Mouse (Mus musculus): ENCODE results near the gene Yif1b. TPM values are rescaled to one million over a fixed set of nuclear protein-coding genes. Genes with fewer than 3 reads are reported as not detected.

Yif1b gene
- polyA plus RNA-seq, 1 experiment, result 131 TPM

DNA sequence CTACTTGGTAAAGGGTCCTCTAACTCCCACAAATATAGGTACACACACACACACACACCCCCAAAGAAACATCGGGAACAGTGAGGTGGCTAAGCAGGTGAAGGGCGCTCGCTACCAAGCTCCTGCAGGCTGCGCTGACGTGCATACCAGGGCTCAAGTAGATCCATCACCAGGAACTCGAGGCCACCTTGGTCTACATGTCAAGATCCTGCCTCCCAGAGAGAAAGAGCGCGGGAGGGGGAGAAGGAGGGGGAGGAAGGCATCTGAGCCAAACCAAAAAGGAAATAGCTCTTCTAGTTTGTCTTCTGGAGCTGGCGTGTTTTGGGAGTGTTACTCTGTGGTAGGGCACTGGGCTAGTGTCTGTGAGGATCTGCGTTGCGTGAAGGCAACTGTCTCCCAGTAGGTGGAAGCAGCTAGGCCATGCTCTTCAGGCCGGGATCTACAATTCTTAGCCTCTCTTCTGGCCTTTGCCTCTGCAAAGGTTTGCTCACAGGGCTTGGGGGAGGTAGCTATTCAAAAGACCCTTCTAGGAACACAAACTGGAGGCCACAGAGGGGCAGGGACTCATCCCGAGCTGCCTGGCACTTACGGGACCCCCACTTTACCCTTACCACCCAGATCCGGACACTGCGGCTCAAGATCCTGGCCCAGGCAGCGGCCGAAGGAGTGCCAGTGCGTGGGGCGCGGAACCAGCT lies 8.6 kb downstream of the Yif1b start:
- Histone ChIP-seq H3K4me3 (replicated peaks; ENCODE audit: insufficient read depth, low read depth, low read length) (no peak overlapping the region), H3K27ac (ENCODE audit: insufficient read depth, low read length) (no peak overlapping the region), H3K27me3 (ENCODE audit: control insufficient read depth, insufficient read depth, low read length) (no peaks in the 10 kb centered on the region), H3K4me1 (ENCODE audit: control insufficient read depth, insufficient read depth, low read length) (no peaks in the 10 kb centered on the region)
- TF ChIP-seq CTCF (IDR thresholded peaks at IDR 0.05; ENCODE audit: borderline replicate concordance, insufficient read depth, low read depth, low read length) (no peak), POLR2A (IDR thresholded peaks at IDR 0.05; ENCODE audit: borderline replicate concordance, insufficient read depth, low read length) (no peak)
- 88% methylated on average over 21 of the region's 21 CpGs for WGBS
- DNase-seq, result no peak

DNA sequence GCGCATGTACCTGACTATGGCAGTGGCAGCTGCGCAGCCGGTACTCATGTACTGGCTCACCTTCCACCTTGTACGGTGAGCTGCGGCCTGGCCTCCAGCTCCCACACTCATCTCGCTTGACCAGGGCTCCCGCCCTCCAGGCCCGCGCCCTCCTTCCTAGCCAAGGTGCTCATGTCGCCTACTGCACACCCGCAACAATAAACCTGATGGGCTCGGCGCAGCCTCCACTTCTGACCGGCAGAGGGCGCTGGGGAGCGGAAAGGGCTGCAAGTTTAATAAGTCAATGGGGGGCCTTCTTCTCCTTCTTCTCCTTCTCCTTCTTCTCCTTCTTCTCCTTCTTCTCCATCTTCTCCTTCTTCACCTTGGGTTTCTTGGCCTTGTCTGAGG lies 9.2 kb downstream of the Yif1b start:
- Histone ChIP-seq H3K27me3 (ENCODE audit: control insufficient read depth, insufficient read depth, low read length) (no peaks in the 10 kb centered on the region), H3K4me1 (ENCODE audit: control insufficient read depth, insufficient read depth, low read length) (no peaks in the 10 kb centered on the region), H3K4me3 (replicated peaks; ENCODE audit: insufficient read depth, low read depth, low read length) (no peak overlapping the region), H3K27ac (ENCODE audit: insufficient read depth, low read length) (no peak overlapping the region)
- peak; percentile 60 to 80 for DNase-seq
- TF ChIP-seq CTCF (IDR thresholded peaks at IDR 0.05; ENCODE audit: borderline replicate concordance, insufficient read depth, low read depth, low read length) (peak; percentile 82), POLR2A (IDR thresholded peaks at IDR 0.05; ENCODE audit: borderline replicate concordance, insufficient read depth, low read length) (no peak)
- WGBS, result 38% methylated on average over 16 of the region's 16 CpGs

DNA sequence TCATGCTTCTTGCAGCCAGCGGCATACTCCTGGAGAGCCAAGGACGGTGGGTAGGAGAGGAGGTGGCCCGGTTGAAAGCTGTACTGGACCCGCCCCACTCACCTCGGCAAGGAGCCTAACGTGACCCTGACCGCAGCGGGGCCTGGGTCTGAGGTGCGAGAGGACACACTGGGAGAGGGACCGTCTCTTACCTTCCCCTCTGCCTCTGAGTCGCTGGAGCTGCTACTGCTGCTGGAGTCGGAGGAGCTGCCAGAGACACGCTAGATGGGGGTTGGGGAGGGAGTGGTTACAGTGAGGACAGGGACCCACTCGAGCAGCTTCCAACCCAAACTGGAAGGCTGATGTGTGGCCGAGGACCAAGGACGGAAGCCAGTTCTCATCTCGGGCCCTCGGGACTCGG lies 9.6 kb downstream of the Yif1b start:
- no peak overlapping the region for H3K27ac ChIP-seq (ENCODE audit: insufficient read depth, low read length)
- WGBS, result 36% methylated on average over 19 of the region's 19 CpGs

DNA sequence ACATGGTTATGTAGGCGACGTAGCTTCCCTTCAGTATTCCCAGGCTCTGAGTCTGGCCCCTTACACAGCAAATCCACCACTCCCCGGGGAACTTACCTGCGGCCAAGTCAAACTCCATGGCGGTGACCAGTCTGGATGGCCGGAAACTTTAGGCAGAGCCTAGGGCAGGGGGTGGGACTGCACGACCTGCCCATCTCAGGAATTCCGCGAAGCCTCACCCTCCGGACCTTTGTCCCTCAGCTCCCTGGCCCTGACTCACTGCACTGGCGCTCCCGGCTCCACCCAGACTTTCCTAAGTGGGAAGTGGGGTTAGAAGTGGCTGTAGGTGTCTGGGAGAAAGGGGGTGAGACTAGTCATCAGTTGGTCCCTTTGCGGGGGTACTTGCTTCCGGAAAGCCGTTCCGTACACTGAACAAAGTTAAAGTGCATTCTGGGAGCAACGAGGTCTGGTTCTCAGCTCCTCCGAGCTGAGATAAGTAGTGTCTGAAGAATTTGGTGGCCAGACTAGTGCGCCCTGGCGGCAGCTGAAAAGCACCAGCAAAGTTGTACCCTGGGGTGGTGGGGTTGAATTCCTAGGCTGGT lies 10.2 kb downstream of the Yif1b start, which contains the start of gene 2200002D01Rik:
Gene 2200002D01Rik, minus strand, starts transcription at position 206 of the 581 bp plus-strand sequence.
- no peak for DNase-seq
- Histone ChIP-seq H3K27ac (ENCODE audit: insufficient read depth, low read length) (no peak within 1 kb of the TSS), H3K4me3 (replicated peaks; ENCODE audit: insufficient read depth, low read depth, low read length) (no peak within 1 kb of the TSS), H3K27me3 (ENCODE audit: control insufficient read depth, insufficient read depth, low read length) (no peaks in the 10 kb centered on the region), H3K4me1 (ENCODE audit: control insufficient read depth, insufficient read depth, low read length) (no peaks in the 10 kb centered on the region)
- WGBS, result 44% methylated on average over 20 of the region's 20 CpGs
- TF ChIP-seq CTCF (IDR thresholded peaks at IDR 0.05; ENCODE audit: borderline replicate concordance, insufficient read depth, low read depth, low read length), result no peak
- no peak for TF ChIP-seq POLR2A (IDR thresholded peaks at IDR 0.05; ENCODE audit: borderline replicate concordance, insufficient read depth, low read length)

More for the DNA sequence above, 9.6 kb downstream of the Yif1b start:
- H3K4me3 ChIP-seq (replicated peaks; ENCODE audit: insufficient read depth, low read depth, low read length), result no peak overlapping the region
- no peaks in the 10 kb centered on the region for H3K27me3 ChIP-seq (ENCODE audit: control insufficient read depth, insufficient read depth, low read length)
- no peak for TF ChIP-seq CTCF (IDR thresholded peaks at IDR 0.05; ENCODE audit: borderline replicate concordance, insufficient read depth, low read depth, low read length)
- TF ChIP-seq POLR2A (IDR thresholded peaks at IDR 0.05; ENCODE audit: borderline replicate concordance, insufficient read depth, low read length), result no peak
- H3K4me1 ChIP-seq (ENCODE audit: control insufficient read depth, insufficient read depth, low read length), result no peaks in the 10 kb centered on the region
- DNase-seq, result no peak

DNA sequence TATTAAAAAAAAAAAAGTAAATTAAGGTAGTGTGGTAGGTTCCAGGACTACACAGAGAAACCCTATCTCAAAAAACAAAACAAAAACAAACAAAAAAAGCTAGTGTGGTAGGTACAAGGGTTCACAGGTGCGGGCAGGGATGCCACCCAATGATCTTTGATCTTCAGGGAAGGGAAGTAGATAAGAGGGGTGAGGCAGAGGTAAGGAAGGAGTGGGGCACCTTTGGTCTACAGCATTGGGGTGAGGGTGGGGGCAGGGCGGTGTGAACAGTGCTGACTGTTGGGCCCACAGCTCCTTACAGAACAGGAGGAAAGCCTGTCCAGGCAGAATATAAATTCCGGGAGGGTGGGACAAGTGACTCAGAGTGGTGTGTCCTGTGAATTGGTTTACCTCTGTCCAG lies 13.0 kb downstream of the Yif1b start:
- no peak overlapping the region for H3K27ac ChIP-seq (ENCODE audit: insufficient read depth, low read length)
- no peak overlapping the region for H3K4me3 ChIP-seq (replicated peaks; ENCODE audit: insufficient read depth, low read depth, low read length)
- no peak for DNase-seq
- H3K4me1 ChIP-seq (ENCODE audit: control insufficient read depth, insufficient read depth, low read length), result no peaks in the 10 kb centered on the region
- H3K27me3 ChIP-seq (ENCODE audit: control insufficient read depth, insufficient read depth, low read length), result no peaks in the 10 kb centered on the region
- WGBS, result 92% methylated on average over 3 of the region's 3 CpGs
- TF ChIP-seq POLR2A (IDR thresholded peaks at IDR 0.05; ENCODE audit: borderline replicate concordance, insufficient read depth, low read length) (no peak), CTCF (IDR thresholded peaks at IDR 0.05; ENCODE audit: borderline replicate concordance, insufficient read depth, low read depth, low read length) (no peak)

DNA sequence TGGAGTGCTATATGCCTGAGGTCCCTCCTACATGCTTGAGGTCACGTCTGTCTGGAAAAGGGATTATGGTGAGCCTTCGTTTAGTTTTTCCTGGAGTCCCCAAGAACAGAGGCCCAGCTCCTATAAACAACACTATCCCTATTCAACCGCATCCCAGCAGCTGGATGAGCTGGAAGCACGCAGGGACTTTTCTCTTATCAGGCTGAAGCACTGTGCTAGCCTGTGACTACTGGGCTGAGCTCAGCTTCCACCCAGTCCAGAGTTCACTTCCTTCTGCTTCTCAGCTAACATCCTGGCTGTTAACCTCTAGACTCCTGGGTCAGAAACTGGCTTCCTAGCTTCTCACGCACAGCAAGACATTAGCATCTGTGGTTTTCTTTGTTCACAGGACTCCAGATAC lies 15.7 kb downstream of the Yif1b start:
- DNase-seq, result no peak
- no peak for TF ChIP-seq POLR2A (IDR thresholded peaks at IDR 0.05; ENCODE audit: borderline replicate concordance, insufficient read depth, low read length)
- no peak for TF ChIP-seq CTCF (IDR thresholded peaks at IDR 0.05; ENCODE audit: borderline replicate concordance, insufficient read depth, low read depth, low read length)
- H3K27me3 ChIP-seq (ENCODE audit: control insufficient read depth, insufficient read depth, low read length), result no peaks in the 10 kb centered on the region
- no peak overlapping the region for H3K4me3 ChIP-seq (replicated peaks; ENCODE audit: insufficient read depth, low read depth, low read length)
- no peak overlapping the region for H3K27ac ChIP-seq (ENCODE audit: insufficient read depth, low read length)
- WGBS, result 82% methylated on average over 5 of the region's 5 CpGs
- no peaks in the 10 kb centered on the region for H3K4me1 ChIP-seq (ENCODE audit: control insufficient read depth, insufficient read depth, low read length)

DNA sequence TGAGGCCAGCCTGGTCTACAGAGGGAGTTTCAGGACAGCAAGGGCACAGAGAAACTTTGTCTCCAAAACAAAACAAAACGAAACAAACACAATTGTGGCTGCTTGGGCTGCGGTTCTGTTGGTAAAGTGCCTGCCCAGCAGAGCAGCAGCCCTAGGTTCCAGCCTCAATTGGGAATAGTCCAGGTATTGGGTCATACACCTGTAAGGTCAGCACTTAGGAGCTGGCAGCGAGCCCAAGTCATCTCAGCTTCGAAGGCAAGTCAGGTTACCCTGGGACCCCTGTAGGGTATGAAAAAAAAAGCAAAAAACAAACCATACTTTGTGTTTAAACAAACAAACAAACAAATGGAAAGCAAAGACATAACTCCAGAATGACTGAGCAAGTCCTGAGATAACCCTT lies 17.7 kb downstream of the Yif1b start:
- TF ChIP-seq POLR2A (IDR thresholded peaks at IDR 0.05; ENCODE audit: borderline replicate concordance, insufficient read depth, low read length) (no peak), CTCF (IDR thresholded peaks at IDR 0.05; ENCODE audit: borderline replicate concordance, insufficient read depth, low read depth, low read length) (no peak)
- 61% methylated on average over 4 of the region's 4 CpGs for WGBS
- H3K4me1 ChIP-seq (ENCODE audit: control insufficient read depth, insufficient read depth, low read length), result no peaks in the 10 kb centered on the region
- H3K27ac ChIP-seq (ENCODE audit: insufficient read depth, low read length), result no peak overlapping the region
- H3K4me3 ChIP-seq (replicated peaks; ENCODE audit: insufficient read depth, low read depth, low read length), result no peak overlapping the region
- H3K27me3 ChIP-seq (ENCODE audit: control insufficient read depth, insufficient read depth, low read length), result no peaks in the 10 kb centered on the region
- DNase-seq, result no peak

DNA sequence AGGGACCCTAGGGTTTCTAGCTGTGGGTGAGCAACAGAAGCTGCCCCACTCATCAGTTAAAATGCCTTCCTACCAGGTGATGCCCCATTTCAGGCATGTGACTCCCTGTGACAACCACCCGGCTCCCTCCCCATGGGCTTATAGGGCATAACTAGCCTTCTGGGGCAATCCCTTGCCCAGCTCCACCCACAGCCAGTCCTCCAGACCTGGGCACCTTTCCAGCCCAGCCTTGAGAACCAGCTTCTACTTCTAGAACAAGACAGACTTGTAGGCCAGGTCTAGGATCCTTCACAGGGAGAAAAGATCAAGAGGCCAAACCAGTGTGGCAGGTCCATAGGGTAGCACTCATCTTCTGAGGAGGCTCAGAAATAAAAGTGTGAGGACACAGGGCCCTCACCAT lies 19.2 kb downstream of the Yif1b start:
- no peak for DNase-seq
- no peak overlapping the region for H3K4me3 ChIP-seq (replicated peaks; ENCODE audit: insufficient read depth, low read depth, low read length)
- H3K4me1 ChIP-seq (ENCODE audit: control insufficient read depth, insufficient read depth, low read length), result no peaks in the 10 kb centered on the region
- no peak for TF ChIP-seq CTCF (IDR thresholded peaks at IDR 0.05; ENCODE audit: borderline replicate concordance, insufficient read depth, low read depth, low read length)
- no peaks in the 10 kb centered on the region for H3K27me3 ChIP-seq (ENCODE audit: control insufficient read depth, insufficient read depth, low read length)
- WGBS, result 53% methylated on average over 1 of the region's 1 CpGs
- H3K27ac ChIP-seq (ENCODE audit: insufficient read depth, low read length), result no peak overlapping the region

Measured in cerebellum, adult 2 months (tissue).